Mouse (Mus musculus): ENCODE results near the gene Rex1bd. TPM values are rescaled to one million over a fixed set of nuclear protein-coding genes. Genes with fewer than 3 reads are reported as not detected.

Rex1bd gene
- 62.7 TPM for polyA plus RNA-seq (2017; shearing (Covaris generic))

DNA sequence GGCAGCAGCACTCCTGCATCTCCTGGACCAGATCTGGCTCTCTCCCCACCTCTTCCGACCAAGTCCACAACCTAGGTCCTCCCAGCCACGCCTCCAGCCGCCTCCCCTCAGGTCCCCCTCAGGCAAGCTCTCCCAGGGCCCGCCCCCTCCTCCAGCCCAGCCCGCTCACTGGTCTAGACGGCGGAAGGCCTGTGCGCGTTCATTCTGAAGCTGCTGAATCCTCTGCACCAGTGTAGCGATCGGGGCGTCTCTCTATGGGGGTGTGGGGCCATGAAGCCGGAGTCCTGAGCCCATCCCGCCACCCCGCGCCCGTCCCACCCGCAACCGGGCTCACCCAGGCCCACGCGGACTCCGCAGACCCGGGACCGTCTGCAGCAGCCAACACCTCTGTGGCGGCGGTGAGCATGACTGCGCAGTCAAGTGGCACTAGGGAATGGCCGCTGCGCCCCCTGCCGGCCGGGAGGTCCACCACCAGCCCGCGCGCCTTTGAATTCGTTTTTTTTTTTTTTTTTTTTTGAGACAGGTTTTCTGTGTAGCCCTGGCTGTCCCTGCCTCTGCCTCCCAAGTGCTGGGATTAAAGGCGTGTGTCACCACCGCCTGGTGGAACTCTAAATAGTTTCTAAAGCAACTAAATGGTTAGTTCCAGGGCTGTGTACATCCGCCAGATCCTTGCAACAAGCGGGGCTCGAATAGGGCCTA lies at the start of gene Rex1bd:
TSS of gene Rex1bd (minus strand) at position 425 of the 699 bp plus-strand sequence.

GRCm38 (mm10) chr8:70539077-70539813 lies 32.7 kb upstream of the Rex1bd start, which contains the start of gene Ell:
Gene Ell, plus strand, starts transcription at chr8:70539457.

GRCm38 (mm10) chr8:70527512-70528181 lies 21.1 kb upstream of the Rex1bd start, which contains the start of the genes Fkbp8 and Kxd1:
Gene Fkbp8, plus strand, starts transcription at chr8:70527724.
Gene Kxd1, minus strand, starts transcription at chr8:70527956.

DNA sequence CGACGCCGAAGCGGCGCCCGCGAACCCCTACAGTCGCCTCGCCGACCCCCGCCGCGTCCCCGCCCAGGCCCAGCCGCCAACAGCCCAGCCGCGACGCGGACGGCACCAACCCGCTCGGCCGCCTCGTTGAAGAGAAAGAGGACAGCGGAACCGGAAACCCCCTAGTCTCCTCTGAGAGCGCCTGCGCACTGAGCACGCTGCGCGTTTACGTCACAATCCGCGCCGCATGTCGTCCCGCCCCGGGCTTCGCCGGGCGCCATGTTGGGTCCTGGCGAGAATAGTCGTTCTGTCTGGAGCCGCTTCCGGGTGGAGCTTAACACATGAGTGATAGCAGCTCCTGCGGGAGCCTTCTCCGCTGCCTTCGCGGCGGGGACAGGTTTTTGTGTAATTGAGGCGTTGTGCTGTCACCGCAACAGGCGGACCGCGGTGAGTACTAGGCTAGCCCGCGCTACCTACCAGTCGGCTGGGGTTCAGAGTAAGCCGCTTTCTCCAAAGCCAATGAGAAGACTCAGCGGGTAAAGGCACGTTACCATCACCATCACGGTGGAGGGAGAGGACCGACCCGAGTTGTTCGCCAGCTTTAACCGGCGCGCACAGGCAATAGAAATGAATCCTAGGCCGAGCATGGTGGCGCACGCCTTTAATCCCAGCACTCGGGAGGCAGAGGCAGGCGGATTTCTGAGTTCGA lies 3.8 kb upstream of the Rex1bd start, which contains the start of gene Uba52:
TSS of gene Uba52 (minus strand) at position 574 of the 688 bp plus-strand sequence.

DNA sequence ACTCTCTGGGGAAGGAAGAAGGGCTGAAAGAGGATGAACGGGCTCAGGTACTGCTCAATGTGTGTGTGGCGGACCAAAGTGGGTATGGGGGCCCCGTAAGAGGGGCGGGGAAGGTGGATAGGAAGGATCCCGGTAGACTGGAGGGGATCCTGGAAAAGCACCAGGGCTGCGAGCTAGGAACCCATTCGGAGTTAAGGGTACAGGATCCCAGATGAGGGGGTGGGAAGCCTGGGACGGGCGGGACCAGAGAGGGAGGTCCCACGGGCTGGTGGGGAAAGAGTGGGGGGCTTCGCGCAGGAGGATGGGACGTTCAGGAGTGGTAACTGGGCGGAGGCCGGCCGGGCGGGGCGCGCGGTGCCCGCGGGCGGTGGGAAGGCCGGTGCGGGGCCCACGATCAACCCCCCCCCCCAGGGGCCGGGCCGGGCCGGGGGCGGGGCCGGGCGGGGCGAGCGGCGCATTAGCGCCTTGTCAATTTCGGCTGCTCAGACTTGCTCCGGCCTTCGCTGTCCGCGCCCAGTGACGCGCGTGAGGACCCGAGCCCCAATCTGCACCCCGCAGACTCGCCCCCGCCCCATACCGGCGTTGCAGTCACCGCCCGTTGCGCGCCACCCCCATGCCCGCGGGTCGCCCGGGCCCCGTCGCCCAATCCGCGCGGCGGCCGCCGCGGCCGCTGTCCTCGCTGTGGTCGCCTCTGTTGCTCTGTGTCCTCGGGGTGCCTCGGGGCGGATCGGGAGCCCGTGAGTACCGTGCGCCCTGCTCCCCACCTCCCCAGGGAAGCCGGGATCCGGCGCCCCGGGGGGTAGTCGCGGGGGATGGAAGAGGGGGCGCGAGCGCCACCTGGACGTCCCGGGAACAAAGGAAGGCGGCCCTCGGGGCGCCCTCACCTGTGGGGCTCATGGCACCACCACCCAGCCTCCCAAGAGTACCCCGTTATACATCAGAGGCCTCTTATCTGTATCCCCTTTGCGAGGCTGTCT lies 13.6 kb downstream of the Rex1bd start, which contains the start of gene Crlf1:
TSS of gene Crlf1 (plus strand) at position 495 of the 977 bp plus-strand sequence.

GRCm38 (mm10) chr8:70486941-70487520 lies 19.5 kb downstream of the Rex1bd start, which contains the start of gene Tmem59l:
Gene Tmem59l, minus strand, starts transcription at chr8:70487358.

DNA sequence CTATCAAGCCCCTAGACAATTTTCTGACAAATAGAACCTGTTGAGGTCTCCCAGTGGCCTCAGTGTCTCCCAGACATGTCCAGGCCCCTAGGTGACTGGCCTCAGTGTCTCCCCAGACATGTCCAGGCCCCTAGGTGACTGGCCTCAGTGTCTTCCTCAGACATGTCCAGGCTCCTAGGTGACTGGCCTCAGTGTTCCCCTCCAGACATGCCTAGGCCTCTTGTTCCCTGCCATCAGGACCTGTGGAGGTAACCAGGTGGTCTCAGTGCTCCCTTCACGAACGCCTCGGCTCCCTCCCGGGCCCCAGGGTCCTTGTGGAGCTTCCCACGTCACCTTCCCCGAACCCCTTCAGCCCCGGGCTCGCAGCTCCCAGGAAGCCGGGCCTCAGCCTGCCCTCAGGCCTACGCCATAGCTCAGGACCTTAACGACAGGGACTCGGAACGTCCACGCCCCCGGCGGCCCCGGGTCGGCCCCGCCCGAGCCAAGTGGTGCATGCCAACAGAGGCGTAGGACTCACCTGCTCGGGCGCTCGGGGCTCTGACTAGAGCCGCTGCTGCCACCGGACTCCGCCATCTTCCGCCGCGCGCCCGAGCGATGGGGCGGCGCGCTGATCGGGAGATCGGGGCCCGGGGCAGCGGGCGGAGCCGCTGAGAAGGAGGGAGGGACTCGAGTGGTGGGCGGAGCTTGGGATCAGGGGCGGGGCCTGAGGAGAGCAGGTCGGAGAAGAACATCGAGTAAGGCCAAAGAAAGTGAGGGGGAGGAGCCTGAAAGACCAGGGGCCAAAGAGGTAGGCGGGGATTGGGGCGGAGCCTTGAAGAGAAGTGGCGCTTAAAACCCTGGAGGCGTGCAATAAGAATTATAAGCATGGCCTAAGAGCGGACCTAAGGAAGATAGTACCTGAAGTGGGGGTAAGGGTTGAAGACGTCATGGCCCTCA lies 30.0 kb downstream of the Rex1bd start, which contains the start of gene Klhl26:
TSS of gene Klhl26 (minus strand) at position 636 of the 936 bp plus-strand sequence.

Other genes with a start within 250 kb of the Rex1bd start
- 2.6 TPM for gene Homer3, start 223.9 kb downstream of the Rex1bd start, polyA plus RNA-seq (2017; shearing (Covaris generic))
- 60.5 TPM for gene Ddx49, start 204.3 kb downstream of the Rex1bd start, polyA plus RNA-seq (2017; shearing (Covaris generic))
- gene Cope, start 204.2 kb downstream of the Rex1bd start, polyA plus RNA-seq (2017; shearing (Covaris generic)) = 237 TPM
- gene Cers1, start 191.0 kb downstream of the Rex1bd start, polyA plus RNA-seq (2017; shearing (Covaris generic)) = not detected
- gene Gdf1, start 176.9 kb downstream of the Rex1bd start, polyA plus RNA-seq (2017; shearing (Covaris generic)) = 0.44 TPM
- gene Upf1, start 153.5 kb downstream of the Rex1bd start, polyA plus RNA-seq (2017; shearing (Covaris generic)) = 88.8 TPM
- 2.4 TPM for gene Comp, start 133.2 kb downstream of the Rex1bd start, polyA plus RNA-seq (2017; shearing (Covaris generic))
- 12.2 TPM for gene Crtc1, start 67.2 kb downstream of the Rex1bd start, polyA plus RNA-seq (2017; shearing (Covaris generic))
- gene Klhl26, start 29.8 kb downstream of the Rex1bd start, polyA plus RNA-seq (2017; shearing (Covaris generic)) = 9.8 TPM
- gene Tmem59l, start 19.4 kb downstream of the Rex1bd start, polyA plus RNA-seq (2017; shearing (Covaris generic)) = not detected
- gene Crlf1, start 13.6 kb downstream of the Rex1bd start, polyA plus RNA-seq (2017; shearing (Covaris generic)) = not detected
- gene Uba52, start 4.0 kb upstream of the Rex1bd start, polyA plus RNA-seq (2017; shearing (Covaris generic)) = 1,566 TPM
- 382 TPM for gene Fkbp8, start 21.0 kb upstream of the Rex1bd start, polyA plus RNA-seq (2017; shearing (Covaris generic))
- 67.1 TPM for gene Kxd1, start 21.2 kb upstream of the Rex1bd start, polyA plus RNA-seq (2017; shearing (Covaris generic))
- 42.9 TPM for gene Ell, start 32.7 kb upstream of the Rex1bd start, polyA plus RNA-seq (2017; shearing (Covaris generic))
- gene Isyna1, start 87.6 kb upstream of the Rex1bd start, polyA plus RNA-seq (2017; shearing (Covaris generic)) = 86.8 TPM
- 127 TPM for gene Ssbp4, start 102.1 kb upstream of the Rex1bd start, polyA plus RNA-seq (2017; shearing (Covaris generic))
- 0.36 TPM for gene Lrrc25, start 109.4 kb upstream of the Rex1bd start, polyA plus RNA-seq (2017; shearing (Covaris generic))
- gene Gdf15, start 125.7 kb upstream of the Rex1bd start, polyA plus RNA-seq (2017; shearing (Covaris generic)) = not detected
- gene Pgpep1, start 153.6 kb upstream of the Rex1bd start, polyA plus RNA-seq (2017; shearing (Covaris generic)) = 0.44 TPM
- 329 TPM for gene Lsm4, start 166.5 kb upstream of the Rex1bd start, polyA plus RNA-seq (2017; shearing (Covaris generic))
- 969 TPM for gene Jund, start 192.2 kb upstream of the Rex1bd start, polyA plus RNA-seq (2017; shearing (Covaris generic))
- gene Iqcn, start 196.7 kb upstream of the Rex1bd start, polyA plus RNA-seq (2017; shearing (Covaris generic)) = 0.07 TPM
- not detected for gene Gm3336, start 211.8 kb upstream of the Rex1bd start, polyA plus RNA-seq (2017; shearing (Covaris generic))
- gene Pde4c, start 217.0 kb upstream of the Rex1bd start, polyA plus RNA-seq (2017; shearing (Covaris generic)) = 0.22 TPM
- gene Rab3a, start 247.9 kb upstream of the Rex1bd start, polyA plus RNA-seq (2017; shearing (Covaris generic)) = 3.6 TPM

Data from naive thymus-derived CD4-positive, alpha-beta T cell, adult 5 months (primary cell).